Mouse (Mus musculus): Measurements from ENCODE around the gene Zfp747. TPM values are rescaled to one million over a fixed set of nuclear protein-coding genes. Genes with fewer than 3 reads are reported as not detected.

The Zfp747 gene
- total RNA-seq, 4 experiments from 2014 or later, result 7.3 to 9.2 (median 8.1) TPM

DNA sequence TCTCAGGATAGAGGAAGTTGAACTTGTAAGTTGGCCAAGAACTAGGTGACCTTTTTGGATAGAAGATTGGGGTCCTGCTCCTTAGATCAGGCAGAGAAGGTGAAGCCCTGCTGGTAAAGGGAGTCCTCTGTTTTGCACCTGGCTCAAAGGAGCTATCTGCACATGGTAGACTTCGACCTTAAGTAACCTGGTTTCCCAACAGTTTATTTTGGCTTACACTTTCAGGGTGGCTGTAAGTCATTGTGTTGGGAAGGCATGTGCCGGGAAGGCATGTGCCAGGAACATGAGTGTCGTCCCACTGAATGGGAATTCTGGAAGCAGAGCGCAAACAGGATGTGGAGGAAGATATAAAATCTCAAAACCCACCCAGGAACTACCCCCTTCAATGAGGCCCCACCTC lies 40.2 kb downstream of the Zfp747 start:
- DNase-seq (ENCODE audit: low spot score in 2 of 2), result no peak

DNA sequence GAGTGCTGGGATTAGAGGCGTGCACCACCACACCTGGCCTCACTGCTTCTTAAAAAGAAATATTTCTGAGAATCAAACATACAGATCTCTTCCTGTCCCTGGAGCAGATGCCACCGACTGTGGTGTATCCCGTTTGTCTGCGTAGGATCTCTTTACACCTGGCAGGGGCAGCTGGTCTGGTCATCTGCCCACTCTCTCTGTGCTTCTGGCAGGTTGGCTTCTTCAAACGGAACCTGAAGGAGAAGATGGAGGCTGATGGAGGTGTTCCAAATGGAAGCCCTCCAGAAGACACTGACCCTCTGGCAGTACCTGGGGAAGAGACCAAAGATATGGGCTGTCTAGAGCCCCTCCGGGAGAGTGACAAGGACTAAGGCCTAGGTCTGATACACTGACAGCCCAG lies 42.6 kb downstream of the Zfp747 start:
- DNase-seq (ENCODE audit: low spot score in 2 of 2), result no peak

DNA sequence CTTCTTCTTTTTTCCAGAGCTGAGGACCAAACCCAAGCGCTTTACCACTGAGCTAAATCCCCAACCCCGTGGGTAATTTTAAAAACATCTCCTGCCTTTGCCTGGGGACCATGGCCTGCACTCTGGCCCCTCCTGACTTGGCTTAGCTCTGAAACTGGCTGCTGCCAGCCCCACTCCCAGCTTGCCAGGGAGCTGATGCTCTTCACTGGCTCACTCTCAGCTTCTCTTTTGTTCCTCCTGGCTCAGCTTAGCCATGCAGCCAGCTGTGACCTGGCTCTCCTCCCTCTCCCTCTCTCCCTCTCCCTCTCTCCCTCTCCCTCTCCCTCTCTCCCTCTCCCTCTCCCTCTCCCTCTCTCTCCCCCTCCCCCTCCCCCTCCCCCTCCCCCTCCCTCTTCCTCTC lies 49.2 kb downstream of the Zfp747 start:
- peak; percentile 41 to 59 for DNase-seq (ENCODE audit: low spot score in 2 of 2)

GRCm38 (mm10) chr7:127325550-127325949 lies 50.3 kb downstream of the Zfp747 start:
- no peak for DNase-seq (ENCODE audit: low spot score in 2 of 2)

GRCm38 (mm10) chr7:127324944-127325343 lies 50.9 kb downstream of the Zfp747 start:
- DNase-seq (ENCODE audit: low spot score in 2 of 2), result no peak

Other genes starting within 250 kb of the Zfp747 start
- under 1 TPM; 0.29 to 0.68 (median 0.46) TPM for gene Spn, start 238.2 kb downstream of the Zfp747 start, total RNA-seq (2022)
- 10 to 100 TPM; 87.4 to 94.4 (median 90.0) TPM for gene Cd2bp2, start 180.0 kb downstream of the Zfp747 start, total RNA-seq (2022)
- gene Tbc1d10b, start 167.6 kb downstream of the Zfp747 start, total RNA-seq (2022), result 100 to 1,000 TPM in 2 of 4 experiments, 10 to 100 TPM in 2; 97.9 to 106 (median 101) TPM
- gene Mylpf, start 167.2 kb downstream of the Zfp747 start, total RNA-seq (2022), result 1 to 10 TPM; 2.8 to 5.1 (median 3.6) TPM
- 10 to 100 TPM; 20.6 to 21.4 (median 20.9) TPM for gene Zfp553, start 143.0 kb downstream of the Zfp747 start, total RNA-seq (2022)
- 1 to 10 TPM; 2.4 to 7.9 (median 7.0) TPM for gene Sept1, start 142.9 kb downstream of the Zfp747 start, total RNA-seq (2022)
- 10 to 100 TPM; 51.6 to 62.9 (median 58.3) TPM for gene Zfp771, start 131.8 kb downstream of the Zfp747 start, total RNA-seq (2022)
- 10 to 100 TPM; 16.8 to 21.7 (median 19.5) TPM for gene Dctpp1, start 115.3 kb downstream of the Zfp747 start, total RNA-seq (2022)
- 10 to 100 TPM; 36.9 to 43.1 (median 40.0) TPM for gene Sephs2, start 102.0 kb downstream of the Zfp747 start, total RNA-seq (2022)
- under 1 TPM; 0.36 to 0.73 (median 0.53) TPM for gene Itgal, start 79.8 kb downstream of the Zfp747 start, total RNA-seq (2022)
- gene Zfp768, start 30.5 kb downstream of the Zfp747 start, total RNA-seq (2022), result 10 to 100 TPM; 12.3 to 15.1 (median 13.0) TPM
- 1 to 10 TPM; 4.0 to 4.6 (median 4.3) TPM for gene 9130019O22Rik, start 11.1 kb upstream of the Zfp747 start, total RNA-seq (2022)
- 1 to 10 TPM; 6.7 to 8.0 (median 7.2) TPM for gene E430018J23Rik, start 17.6 kb upstream of the Zfp747 start, total RNA-seq (2022)
- 1 to 10 TPM; 3.5 to 5.8 (median 5.0) TPM for gene Zfp764, start 30.8 kb upstream of the Zfp747 start, total RNA-seq (2022)
- gene Zfp688, start 46.0 kb upstream of the Zfp747 start, total RNA-seq (2022), result 10 to 100 TPM; 11.8 to 16.7 (median 14.6) TPM
- gene Zfp689, start 73.1 kb upstream of the Zfp747 start, total RNA-seq (2022), result 1 to 10 TPM; 4.5 to 7.3 (median 5.5) TPM
- gene Prr14, start 83.6 kb upstream of the Zfp747 start, total RNA-seq (2022), result 10 to 100 TPM; 30.0 to 35.5 (median 34.0) TPM
- 10 to 100 TPM; 56.2 to 72.2 (median 65.5) TPM for gene Fbrs, start 103.1 kb upstream of the Zfp747 start, total RNA-seq (2022)
- 100 to 1,000 TPM; 118 to 139 (median 120) TPM for gene Srcap, start 135.9 kb upstream of the Zfp747 start, total RNA-seq (2022)
- gene Gm42715, start 143.5 kb upstream of the Zfp747 start, total RNA-seq (2022), result 10 to 100 TPM in 1 of 4 experiments, 1 to 10 TPM in 3; 8.1 to 17.1 (median 9.6) TPM
- 1 to 10 TPM in 1 of 4 experiments, under 1 TPM in 1, not detected in 2; 0.78 to 1.7 TPM for gene Tmem265, start 185.3 kb upstream of the Zfp747 start, total RNA-seq (2022)
- gene Phkg2, start 197.3 kb upstream of the Zfp747 start, total RNA-seq (2022), result 10 to 100 TPM; 74.1 to 82.6 (median 79.2) TPM
- 10 to 100 TPM in 2 of 4 experiments, 1 to 10 TPM in 2; 7.7 to 12.8 (median 10.1) TPM for gene Ccdc189, start 212.5 kb upstream of the Zfp747 start, total RNA-seq (2022)
- 10 to 100 TPM; 70.0 to 79.2 (median 72.7) TPM for gene Rnf40, start 212.7 kb upstream of the Zfp747 start, total RNA-seq (2022)
- gene Zfp629, start 239.7 kb upstream of the Zfp747 start, total RNA-seq (2022), result 10 to 100 TPM; 21.7 to 22.6 (median 22.1) TPM